In genomic region chr10:99211503-99212265, GRCm38 (mm10) we compare ENCODE assay signal across 20 mouse cellular contexts. TPM values are rescaled to one million over a fixed set of nuclear protein-coding genes. Genes with fewer than 3 reads are reported as not detected.
A peak's percentile ranks its signal among the peaks of the same experiment; 100 is the strongest.
DNase-seq lines count a peak whose midpoint lies in the region; ATAC-seq lines count a peak whose summit lies in the region.
"Had no signal": no experiment of that assay in that cellular context is flagged by ENCODE, and none has a peak within 500 bp of the region (broad histone marks: within the 10 kb centered on the region; RNA-seq: fewer than 3 reads in every experiment).

No protein-coding gene starts in this region.

- no peak overlapping the region for H3K4me3 ChIP-seq in intestine, embryonic 15.5 days (replicated peaks)
- no peak overlapping the region for H3K4me3 ChIP-seq in hindbrain, embryonic 11.5 days (ENCODE audit: low read depth, low read length)
- H3K4me3 ChIP-seq: forebrain, embryonic 12.5 days; heart, embryonic 12.5 days; limb, embryonic 15.5 days; midbrain, embryonic 12.5 days had no signal

- no peaks in the 10 kb centered on the region for H3K36me3 ChIP-seq in intestine, embryonic 15.5 days
- no peaks in the 10 kb centered on the region for H3K36me3 ChIP-seq in hindbrain, embryonic 11.5 days (ENCODE audit: control insufficient read depth, insufficient read depth, low read length)
- H3K36me3 ChIP-seq: forebrain, embryonic 12.5 days; heart, embryonic 12.5 days; limb, embryonic 15.5 days; midbrain, embryonic 12.5 days had no signal

- H3K27me3 ChIP-seq in intestine, embryonic 15.5 days (replicated peaks), result no peaks in the 10 kb centered on the region
- H3K27me3 ChIP-seq in hindbrain, embryonic 11.5 days (ENCODE audit: control insufficient read depth, insufficient read depth, low read length), result no peaks in the 10 kb centered on the region
- H3K27me3 ChIP-seq: forebrain, embryonic 12.5 days; heart, embryonic 12.5 days; limb, embryonic 15.5 days; midbrain, embryonic 12.5 days; Patski had no signal

- no peaks in the 10 kb centered on the region for H3K4me1 ChIP-seq in intestine, embryonic 15.5 days (replicated peaks)
- H3K4me1 ChIP-seq in hindbrain, embryonic 11.5 days (replicated peaks; ENCODE audit: control insufficient read depth, insufficient read depth, low read length), result no peaks in the 10 kb centered on the region
- H3K4me1 ChIP-seq: forebrain, embryonic 12.5 days; midbrain, embryonic 12.5 days had no signal

- no peak overlapping the region for H3K27ac ChIP-seq in intestine, embryonic 15.5 days
- no peak overlapping the region for H3K27ac ChIP-seq in hindbrain, embryonic 11.5 days (ENCODE audit: low read depth, low read length)
- H3K27ac ChIP-seq: forebrain, embryonic 12.5 days; limb, embryonic 15.5 days; midbrain, embryonic 12.5 days had no signal

- whole genome bisulfite sequencing in intestine, embryonic 15.5 days, result 75% methylated on average over 9 of the region's 9 CpGs
- 92% methylated on average over 9 of the region's 9 CpGs for WGBS in hindbrain, embryonic 11.5 days

- no peak overlapping the region for H3K9ac ChIP-seq in intestine, embryonic 15.5 days
- no peak overlapping the region for H3K9ac ChIP-seq in hindbrain, embryonic 11.5 days (ENCODE audit: low read depth, low read length)
- H3K9ac ChIP-seq: forebrain, embryonic 12.5 days; heart, embryonic 12.5 days; limb, embryonic 15.5 days; midbrain, embryonic 12.5 days had no signal

- peak; percentile 33 for DNase-seq in 3T3-L1 (ENCODE audit: low read depth, low spot score)
- DNase-seq in CD4-positive, CD25-positive, alpha-beta regulatory T cell, adult 2 months (ENCODE audit: low read depth, low spot score), result peak; percentile 35
- DNase-seq in hindbrain, embryonic 11.5 days (ENCODE audit: low spot score), result no peak
- no peak for DNase-seq in left cerebral cortex, postnatal 25 days (ENCODE audit: low spot score in 2 of 2)
- DNase-seq in gastrocnemius, postnatal 25 days, result no peak
- DNase-seq: cerebellum, postnatal 14 days; gastrocnemius, postnatal 36 days; kidney, adult 9 months; kidney, postnatal 4 days; lung, postnatal 36 days; right cerebral cortex, postnatal 25 days; thymus, adult 18-20 months had no signal

- ATAC-seq in intestine, embryonic 15.5 days, result peak; percentile 86
- peak; percentile 84 for ATAC-seq in megakaryocyte, adult 5-6 weeks (ENCODE audit: poor library complexity, severe bottlenecking)
- no peak for ATAC-seq in hindbrain, embryonic 11.5 days (ENCODE audit: low FRiP score)
- ATAC-seq: hindbrain, embryonic 16.5 days; Patski had no signal

- no peaks in the 10 kb centered on the region for H3K9me3 ChIP-seq in intestine, embryonic 15.5 days
- no peaks in the 10 kb centered on the region for H3K9me3 ChIP-seq in hindbrain, embryonic 11.5 days (ENCODE audit: control insufficient read depth, low read length)
- H3K9me3 ChIP-seq: forebrain, embryonic 12.5 days; heart, embryonic 12.5 days; limb, embryonic 15.5 days; midbrain, embryonic 12.5 days had no signal

- H3K4me2 ChIP-seq in intestine, embryonic 15.5 days (replicated peaks), result no peak overlapping the region
- no peak overlapping the region for H3K4me2 ChIP-seq in hindbrain, embryonic 11.5 days (replicated peaks; ENCODE audit: low read depth, low read length)
- H3K4me2 ChIP-seq: forebrain, embryonic 12.5 days; heart, embryonic 12.5 days; limb, embryonic 15.5 days; midbrain, embryonic 12.5 days had no signal

- intact Hi-C loops in left cerebral cortex, postnatal 25 days (cut with DNase I), result no loop called here

RNA-seq across cellular contexts. Expression of gene Dusp6, which starts 51.3 kb away (rescaled TPM):
- polyA plus RNA-seq in intestine, embryonic 15.5 days (2015; fragmentation: Nextera tagmentation; extraction: Ambion mirVana), result 33.5 and 38.1 TPM in 2 replicates
- 47.6 and 51.1 TPM in 2 replicates for total RNA-seq in megakaryocyte, adult 5-6 weeks (2015)
- 43.1 and 48.9 TPM in 2 replicates for total RNA-seq in megakaryocyte, adult 5-6 weeks (2017)
- polyA plus RNA-seq in hindbrain, embryonic 11.5 days (2014; fragmentation: Nextera tagmentation; extraction: Ambion mirVana), result 41.3 and 48.3 TPM in 2 replicates
- 100 to 1,000 TPM; 108 to 109 TPM for total RNA-seq in left cerebral cortex, postnatal 25 days (2021)
- 10 to 100 TPM; 17.9 to 21.9 TPM for total RNA-seq in gastrocnemius, postnatal 25 days (2021)

Comparison
In these comparisons a context has a peak if more than half of its experiments do, and no peak if none do; other contexts are left out.
1. DNase-seq: peak in 3T3-L1 (single experiment) and CD4-positive, CD25-positive, alpha-beta regulatory T cell, adult 2 months (single experiment); none in hindbrain, embryonic 11.5 days (single experiment), left cerebral cortex, postnatal 25 days (0 of 2) and gastrocnemius, postnatal 25 days (single experiment).